Mouse (Mus musculus) liver, adult 2 months (tissue): ENCODE measurements around the gene Ptgr2.

Source experiments
- CTCF ChIP-seq: fragments of 200-500 bp; IDR thresholded peaks from 2 replicates; pipeline ENCODE4 v1.5.1; 2011; ENCODE audit warnings: low read depth, low read length, control low read depth
- POLR2A ChIP-seq: fragments of 200-500 bp; IDR thresholded peaks from 2 replicates; pipeline ENCODE4 v1.6.1; 2011; ENCODE audit warnings: low read length, control low read depth; ENCODE audit not compliant: insufficient read depth; ENCODE audit errors: extremely low read depth

DNA sequence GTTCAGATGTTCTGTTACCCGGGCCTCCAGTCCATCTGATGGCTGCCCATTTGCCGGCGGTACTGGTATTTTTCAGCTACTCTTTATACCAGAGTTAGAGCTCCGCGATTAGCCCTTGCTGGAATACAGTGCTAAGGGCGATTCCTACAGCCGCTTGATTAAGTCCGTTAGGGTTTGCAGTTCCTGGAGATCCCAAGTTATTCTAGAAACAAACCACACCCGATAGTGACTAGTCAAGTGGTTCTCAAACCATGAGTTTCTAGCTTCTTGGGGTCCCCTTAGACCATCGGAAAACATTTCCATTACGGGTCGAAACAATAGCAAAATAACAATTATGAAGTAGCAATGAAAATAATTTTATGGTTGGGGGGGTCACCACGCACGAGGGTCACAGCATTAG lies 641 bp upstream of the Ptgr2 start:
- no peak for TF ChIP-seq CTCF
- no peak for TF ChIP-seq POLR2A
